Mouse (Mus musculus) embryonic facial prominence, embryonic 11.5 days (tissue): Measurements from ENCODE around the gene Apol8. TPM values are rescaled to one million over a fixed set of nuclear protein-coding genes. Genes with fewer than 3 reads are reported as not detected.

ENCODE experiments used
- ATAC-seq: fragments of 200-750 bp; cut with Nextera tagmentation; replicated peaks from 2 replicates; pipeline ENCODE4 v1.8.0; 2017; ENCODE audit warnings: low read depth; ENCODE audit not compliant: insufficient number of reproducible peaks, low FRiP score, low TSS enrichment
- DNase-seq: peaks from one replicate; pipeline ENCODE4 v3.0.0-alpha.2; 2015; ENCODE audit warnings: low spot score
- H3K27ac ChIP-seq: fragments of 300-500 bp; sonication (generic); replicated peaks from 2 replicates; pipeline ENCODE4 v1.5.1; 2014; ENCODE audit warnings: mild to moderate bottlenecking, low read depth, low read length, control low read depth
- H3K27me3 ChIP-seq: fragments of 300-500 bp; sonication (generic); 2 replicates; pipeline ENCODE4 v1.6.1; 2014; ENCODE audit warnings: mild to moderate bottlenecking, low read length, moderate library complexity, mixed read lengths; ENCODE audit not compliant: control insufficient read depth, insufficient read depth
- H3K36me3 ChIP-seq: fragments of 300-500 bp; sonication (generic); replicated peaks from 2 replicates; pipeline ENCODE4 v1.6.1; 2014; ENCODE audit warnings: low read depth, mild to moderate bottlenecking, low read length, moderate library complexity, mixed read lengths; ENCODE audit not compliant: control insufficient read depth, insufficient read depth
- H3K4me1 ChIP-seq: fragments of 300-500 bp; sonication (generic); 2 replicates; pipeline ENCODE4 v1.6.1; 2014; ENCODE audit warnings: low read length, mixed read lengths; ENCODE audit not compliant: control insufficient read depth, insufficient read depth
- H3K4me2 ChIP-seq: fragments of 300-500 bp; sonication (generic); 2 replicates; pipeline ENCODE4 v1.6.1; 2014; ENCODE audit warnings: low read depth, mild to moderate bottlenecking, control low read depth, low read length, moderate library complexity
- H3K4me3 ChIP-seq: fragments of 300-500 bp; sonication (generic); 2 replicates; pipeline ENCODE4 v1.5.1; 2014; ENCODE audit warnings: low read depth, low read length, control low read depth
- H3K9ac ChIP-seq: fragments of 300-500 bp; sonication (generic); replicated peaks from 2 replicates; pipeline ENCODE4 v1.6.1; 2014; ENCODE audit warnings: mild to moderate bottlenecking, control low read depth, low read length
- H3K9me3 ChIP-seq: fragments of 300-500 bp; sonication (generic); replicated peaks from 2 replicates; pipeline ENCODE4 v1.6.1; 2016; ENCODE audit warnings: mild to moderate bottlenecking, low read length, inconsistent platforms, mixed read lengths; ENCODE audit not compliant: control insufficient read depth
- WGBS: fragments of 180-500 bp; shearing (Covaris S2); extraction: QIAGEN DNeasy Blood & Tissue Kit; methylation state at CpG from one replicate; pipeline ENCODE4 v1.1.7; 2014; 5-methylcytosine and 5-hydroxymethylcytosine counted together
- polyA plus RNA-seq: library from polyadenylated mRNA; unstranded; fragments of >200 nt; fragmentation: Nextera tagmentation; extraction: Ambion mirVana; gene quantifications from 2 replicates; pipeline ENCODE4 v1.2.1, GENCODE M21; 2014

The Apol8 gene
- polyA plus RNA-seq, 1 experiment from 2014 or later = 0.29 TPM

DNA sequence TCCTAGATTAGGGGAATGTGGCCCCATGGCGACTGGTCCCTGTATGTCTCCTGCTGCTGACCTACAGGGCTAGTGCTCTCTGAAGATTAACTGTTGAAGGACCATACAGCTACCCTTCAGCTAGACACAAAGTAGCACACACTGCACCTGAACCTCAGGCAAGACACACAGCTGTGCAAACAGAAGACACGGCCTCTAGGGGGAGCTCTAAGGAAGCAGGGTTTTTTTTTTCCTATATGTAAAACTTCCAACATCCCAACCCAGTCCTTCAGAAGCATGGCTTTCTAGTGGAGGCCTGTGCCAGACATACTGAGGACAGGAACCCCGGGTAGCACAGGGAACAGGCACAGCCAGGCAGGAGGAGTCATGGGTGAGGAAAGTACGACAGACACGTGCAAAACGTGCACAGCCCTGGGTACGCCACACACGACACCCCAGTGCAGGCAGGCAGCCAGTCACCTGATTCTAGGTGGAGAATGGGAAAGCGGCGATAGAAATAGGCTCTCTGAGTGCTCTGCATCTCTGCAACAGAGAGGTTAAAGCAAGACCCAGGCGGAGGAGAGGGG is 25.7 kb upstream of the Apol8 start:
- DNase-seq (peak; percentile 62), ATAC-seq (no peak)
- no peak overlapping the region for H3K4me2 ChIP-seq
- H3K9me3 ChIP-seq = no peaks in the 10 kb centered on the region
- H3K27me3 ChIP-seq = no peaks in the 10 kb centered on the region
- H3K4me1 ChIP-seq = no peaks in the 10 kb centered on the region
- no peak overlapping the region for H3K27ac ChIP-seq
- no peak overlapping the region for H3K9ac ChIP-seq
- 82% methylated on average over 11 of the region's 11 CpGs for WGBS
- peaks cover 9% of the 10 kb centered on the region for H3K36me3 ChIP-seq
- no peak overlapping the region for H3K4me3 ChIP-seq

DNA sequence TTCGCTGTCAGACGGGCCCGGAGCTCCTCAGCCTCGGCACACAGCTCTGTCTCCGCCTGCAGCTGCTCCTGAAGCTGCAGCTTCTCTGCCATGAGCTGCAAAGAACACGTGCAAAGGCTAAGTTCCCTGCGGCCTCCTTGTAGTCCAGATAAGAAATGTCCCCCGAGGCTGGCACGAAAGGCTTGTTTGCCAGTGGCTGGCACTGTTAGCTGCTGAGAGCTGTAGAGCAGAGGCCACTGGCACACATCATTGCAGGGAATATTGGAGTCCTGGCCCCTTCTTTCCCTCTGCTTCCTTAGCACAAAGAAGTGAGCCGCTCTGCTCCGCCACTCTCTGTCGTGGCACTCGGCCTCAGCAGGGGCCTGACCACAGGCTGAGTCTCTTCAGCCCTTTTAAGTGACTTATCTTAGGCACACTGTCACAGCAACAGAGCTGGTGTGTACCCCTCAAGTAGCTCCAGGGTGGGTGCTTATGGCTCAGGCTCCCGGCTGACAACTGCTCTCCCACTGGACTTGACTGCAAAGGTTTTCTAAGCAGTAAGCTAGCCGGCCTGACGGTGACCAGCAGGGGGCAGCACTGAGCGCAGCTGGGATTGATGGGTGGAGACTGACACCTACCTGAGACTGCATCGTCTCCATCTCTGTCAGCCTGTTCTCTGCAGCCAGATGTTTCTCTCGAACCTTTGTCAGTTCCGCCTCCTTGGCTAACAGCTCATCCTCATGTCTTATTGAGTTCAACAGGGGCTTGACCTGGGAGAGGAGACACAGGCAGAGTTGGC is 18.6 kb upstream of the Apol8 start:
- 71% methylated on average over 20 of the region's 20 CpGs for WGBS
- Histone ChIP-seq H3K4me2 (no peak overlapping the region), H3K27me3 (no peaks in the 10 kb centered on the region), H3K36me3 (peaks cover 7% of the 10 kb centered on the region), H3K27ac (no peak overlapping the region), H3K4me1 (no peaks in the 10 kb centered on the region), H3K4me3 (no peak overlapping the region), H3K9me3 (no peaks in the 10 kb centered on the region), H3K9ac (no peak overlapping the region)
- peak; percentile 79 for DNase-seq
- no peak for ATAC-seq

GRCm38 (mm10) chr15:77774303-77774702 is 17.5 kb upstream of the Apol8 start:
- Histone ChIP-seq H3K4me1 (no peaks in the 10 kb centered on the region), H3K4me2 (no peak overlapping the region), H3K4me3 (no peak overlapping the region), H3K36me3 (peaks cover 10% of the 10 kb centered on the region), H3K27ac (no peak overlapping the region), H3K27me3 (no peaks in the 10 kb centered on the region), H3K9me3 (no peaks in the 10 kb centered on the region), H3K9ac (no peak overlapping the region)
- 97% methylated on average over 10 of the region's 10 CpGs for WGBS
- DNase-seq (no peak), ATAC-seq (no peak)

DNA sequence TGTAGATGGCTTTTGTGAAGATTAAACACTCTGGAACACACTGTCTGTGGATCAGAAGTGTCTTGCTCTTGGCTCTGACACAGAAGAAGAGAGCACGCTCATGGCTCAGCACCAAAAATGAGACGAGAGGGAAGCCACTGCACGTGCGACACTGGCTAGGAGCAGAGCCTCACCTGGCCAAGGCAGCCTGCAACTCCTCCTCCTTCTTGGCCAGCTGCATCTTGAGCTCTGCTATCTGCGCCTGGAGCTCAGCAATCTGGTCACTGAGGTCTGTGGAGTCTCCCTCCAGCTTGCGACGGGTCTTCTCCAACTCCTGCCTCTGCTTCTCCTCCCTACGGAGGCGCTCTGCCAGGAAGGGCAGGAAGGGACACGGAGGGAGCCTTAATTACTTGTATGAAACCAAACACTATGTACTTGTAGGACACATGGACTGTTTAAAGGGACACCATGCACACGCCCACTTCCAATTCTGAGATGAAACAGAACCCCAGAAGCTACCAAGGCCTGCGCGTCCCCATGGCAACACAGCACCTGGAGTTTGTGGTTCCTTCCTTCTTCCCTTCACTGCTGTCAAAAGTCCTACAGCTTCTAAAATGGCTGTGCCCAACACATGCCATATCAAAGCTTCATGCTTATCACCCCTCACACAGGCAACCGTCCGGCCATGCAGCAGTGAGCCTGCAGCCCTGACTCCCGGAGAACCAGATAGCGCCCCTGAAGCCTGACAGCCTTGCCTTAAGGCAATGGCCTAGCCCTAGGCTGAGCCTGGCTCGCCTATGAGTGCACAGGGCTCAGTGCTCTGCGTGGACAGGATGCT is 16.5 kb upstream of the Apol8 start:
- Histone ChIP-seq H3K27ac (no peak overlapping the region), H3K4me3 (no peak overlapping the region), H3K27me3 (no peaks in the 10 kb centered on the region), H3K4me1 (no peaks in the 10 kb centered on the region), H3K4me2 (no peak overlapping the region), H3K36me3 (peaks cover 10% of the 10 kb centered on the region), H3K9ac (no peak overlapping the region), H3K9me3 (no peaks in the 10 kb centered on the region)
- 87% methylated on average over 19 of the region's 19 CpGs for WGBS
- no peak for ATAC-seq
- no peak for DNase-seq

DNA sequence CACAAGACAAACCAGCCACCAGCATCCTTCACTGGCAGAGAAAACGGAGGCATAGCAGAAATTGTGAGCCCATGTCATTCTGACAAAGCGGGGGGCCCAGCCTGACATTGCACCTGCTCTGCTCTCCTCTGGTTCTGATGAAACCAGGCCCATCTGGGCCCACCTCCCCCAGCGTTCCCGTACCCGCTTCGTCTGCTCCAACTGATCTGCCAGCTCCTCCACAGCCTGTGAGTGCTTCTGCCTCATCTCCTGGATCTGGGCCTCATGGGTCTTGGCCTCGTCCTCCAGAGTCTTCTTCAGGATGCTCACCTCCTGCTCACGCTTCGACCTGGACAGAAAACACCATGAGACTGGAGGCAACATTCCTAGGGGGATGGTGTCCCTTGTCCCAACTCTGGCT is 14.1 kb upstream of the Apol8 start:
- no peak overlapping the region for H3K4me3 ChIP-seq
- H3K27ac ChIP-seq = no peak overlapping the region
- H3K9me3 ChIP-seq = no peaks in the 10 kb centered on the region
- DNase-seq (no peak), ATAC-seq (no peak)
- no peak overlapping the region for H3K4me2 ChIP-seq
- H3K4me1 ChIP-seq = no peaks in the 10 kb centered on the region
- H3K36me3 ChIP-seq = peaks cover 14% of the 10 kb centered on the region
- WGBS = 95% methylated on average over 9 of the region's 9 CpGs
- no peaks in the 10 kb centered on the region for H3K27me3 ChIP-seq
- no peak overlapping the region for H3K9ac ChIP-seq

GRCm38 (mm10) chr15:77770341-77770740 is 13.5 kb upstream of the Apol8 start:
- H3K27ac ChIP-seq = no peak overlapping the region
- no peaks in the 10 kb centered on the region for H3K9me3 ChIP-seq
- H3K9ac ChIP-seq = no peak overlapping the region
- peaks cover 18% of the 10 kb centered on the region for H3K36me3 ChIP-seq
- no peak overlapping the region for H3K4me3 ChIP-seq
- H3K27me3 ChIP-seq = no peaks in the 10 kb centered on the region
- whole genome bisulfite sequencing = 92% methylated on average over 5 of the region's 5 CpGs
- H3K4me2 ChIP-seq = no peak overlapping the region
- H3K4me1 ChIP-seq = no peaks in the 10 kb centered on the region
- no peak for ATAC-seq
- DNase-seq = no peak

DNA sequence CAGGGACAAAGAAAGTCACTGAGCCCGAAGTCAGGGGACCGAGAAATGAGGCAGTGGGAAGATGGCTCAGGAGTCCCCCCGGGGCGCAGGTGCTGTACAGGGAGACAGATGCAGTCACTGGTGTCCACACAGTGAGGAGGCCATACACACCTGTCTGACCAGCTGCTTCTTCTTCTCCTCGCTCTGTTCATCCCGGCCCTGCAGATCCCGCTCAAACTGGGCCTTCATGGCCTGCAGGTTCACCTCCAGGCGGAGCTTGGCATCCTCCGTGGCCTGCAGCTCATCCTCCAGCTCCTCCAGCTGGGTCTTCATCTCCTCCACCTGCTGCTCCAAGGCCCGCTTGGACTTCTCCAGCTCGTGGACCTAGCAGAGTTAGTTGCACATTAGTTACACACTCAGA is 10.2 kb upstream of the Apol8 start:
- Histone ChIP-seq H3K4me3 (no peak overlapping the region), H3K27me3 (no peaks in the 10 kb centered on the region), H3K36me3 (peaks cover 21% of the 10 kb centered on the region), H3K4me2 (no peak overlapping the region), H3K27ac (no peak overlapping the region), H3K9me3 (no peaks in the 10 kb centered on the region), H3K9ac (no peak overlapping the region), H3K4me1 (no peaks in the 10 kb centered on the region)
- DNase-seq = no peak
- WGBS = 93% methylated on average over 11 of the region's 11 CpGs
- no peak for ATAC-seq
